Mouse (Mus musculus) thymus, postnatal 4 days (tissue): ENCODE measurements around the gene AC140267.1.

ENCODE experiments used
- DNase-seq: peaks from one replicate; pipeline ENCODE4 v3.0.0; 2021

AC140267.1 gene

GRCm38 (mm10) chr15:80232331-80232730 lies 3.3 kb upstream of the AC140267.1 start:
- DNase-seq = peak; percentile 6

GRCm38 (mm10) chr15:80233053-80233452 lies 2.6 kb upstream of the AC140267.1 start:
- peak; percentile 9 for DNase-seq

- DNase-seq = peak; percentile 99
Measured at GRCm38 (mm10) chr15:80233733-80234509, 1.7 kb upstream of the AC140267.1 start, which contains the start of gene Mief1. Mief1 (plus strand) TSS chr15:80234018.

- DNase-seq = no peak
Measured at GRCm38 (mm10) chr15:80248135-80248534, 12.5 kb downstream of the AC140267.1 start.

- DNase-seq = no peak
Measured at GRCm38 (mm10) chr15:80248596-80248995, 13.0 kb downstream of the AC140267.1 start.

- DNase-seq = no peak
Measured at GRCm38 (mm10) chr15:80249672-80250071, 14.0 kb downstream of the AC140267.1 start.

GRCm38 (mm10) chr15:80250586-80250985 lies 15.0 kb downstream of the AC140267.1 start:
- no peak for DNase-seq

GRCm38 (mm10) chr15:80253530-80253929 lies 17.9 kb downstream of the AC140267.1 start:
- no peak for DNase-seq

- DNase-seq = no peak
Measured at GRCm38 (mm10) chr15:80254207-80254606, 18.6 kb downstream of the AC140267.1 start.

GRCm38 (mm10) chr15:80254847-80255645 lies 19.4 kb downstream of the AC140267.1 start, which contains the start of gene Atf4:
Atf4 (plus strand) TSS chr15:80255184.
- DNase-seq = peak; percentile 95

- peak; percentile 73 for DNase-seq
Measured at GRCm38 (mm10) chr15:80255646-80256121, 20.0 kb downstream of the AC140267.1 start.

GRCm38 (mm10) chr15:80256242-80256641 lies 20.6 kb downstream of the AC140267.1 start:
- DNase-seq = no peak

GRCm38 (mm10) chr15:80256656-80257601 lies 21.3 kb downstream of the AC140267.1 start:
- DNase-seq = no peak

GRCm38 (mm10) chr15:80257602-80258239 lies 22.1 kb downstream of the AC140267.1 start:
- DNase-seq = no peak

- no peak for DNase-seq
Measured at GRCm38 (mm10) chr15:80258240-80259170, 22.9 kb downstream of the AC140267.1 start.

GRCm38 (mm10) chr15:80259406-80260045 lies 23.9 kb downstream of the AC140267.1 start:
- DNase-seq = no peak

GRCm38 (mm10) chr15:80260677-80261076 lies 25.0 kb downstream of the AC140267.1 start:
- peak; percentile 90 for DNase-seq

- no peak for DNase-seq
Measured at GRCm38 (mm10) chr15:80261100-80261499, 25.5 kb downstream of the AC140267.1 start.

GRCm38 (mm10) chr15:80263610-80264575 lies 28.3 kb downstream of the AC140267.1 start, which contains the start of gene Rps19bp1:
Rps19bp1 (minus strand) TSS chr15:80264315.
- peak; percentile 94 for DNase-seq
